Mouse (Mus musculus): Measurements from ENCODE around the gene B3gntl1.

Gene B3gntl1

GRCm38 (mm10) chr11:121672990-121673572 is at the start of gene B3gntl1:
TSS of gene B3gntl1 (minus strand) at chr11:121673153.
- DNase-seq (ENCODE audit: low read depth, low spot score), result peak; percentile 100

- no peak for DNase-seq (ENCODE audit: low read depth, low spot score)
These were observed 49.5 kb upstream of the B3gntl1 start for GRCm38 (mm10) chr11:121722434-121722833.

GRCm38 (mm10) chr11:121720752-121721151 is 47.8 kb upstream of the B3gntl1 start:
- DNase-seq (ENCODE audit: low read depth, low spot score), result no peak

- no peak for DNase-seq (ENCODE audit: low read depth, low spot score)
These were observed 44.8 kb upstream of the B3gntl1 start for GRCm38 (mm10) chr11:121717724-121718123.

- DNase-seq (ENCODE audit: low read depth, low spot score), result no peak
These were observed 42.0 kb upstream of the B3gntl1 start for GRCm38 (mm10) chr11:121714745-121715485.

- no peak for DNase-seq (ENCODE audit: low read depth, low spot score)
These were observed 40.6 kb upstream of the B3gntl1 start for GRCm38 (mm10) chr11:121713569-121713968.

- DNase-seq (ENCODE audit: low read depth, low spot score), result no peak
These were observed 40.0 kb upstream of the B3gntl1 start for GRCm38 (mm10) chr11:121712987-121713386.

- DNase-seq (ENCODE audit: low read depth, low spot score), result no peak
These were observed 37.3 kb upstream of the B3gntl1 start for GRCm38 (mm10) chr11:121710245-121710644.

- DNase-seq (ENCODE audit: low read depth, low spot score), result no peak
These were observed 36.3 kb upstream of the B3gntl1 start for GRCm38 (mm10) chr11:121709278-121709677.

GRCm38 (mm10) chr11:121706521-121707005 is 33.6 kb upstream of the B3gntl1 start:
- peak; percentile 55 for DNase-seq (ENCODE audit: low read depth, low spot score)

- DNase-seq (ENCODE audit: low read depth, low spot score), result no peak
These were observed 30.8 kb upstream of the B3gntl1 start for GRCm38 (mm10) chr11:121703619-121704215.

- DNase-seq (ENCODE audit: low read depth, low spot score), result no peak
These were observed 30.1 kb upstream of the B3gntl1 start for GRCm38 (mm10) chr11:121702895-121703618.

GRCm38 (mm10) chr11:121702111-121702894 is 29.4 kb upstream of the B3gntl1 start:
- DNase-seq (ENCODE audit: low read depth, low spot score), result peak; percentile 72

GRCm38 (mm10) chr11:121701244-121701643 is 28.3 kb upstream of the B3gntl1 start, which contains the start of gene Metrnl:
TSS of gene Metrnl (plus strand) at chr11:121701544.
- no peak for DNase-seq (ENCODE audit: low read depth, low spot score)

- DNase-seq (ENCODE audit: low read depth, low spot score), result no peak
These were observed 25.5 kb upstream of the B3gntl1 start for GRCm38 (mm10) chr11:121698381-121698955.

- DNase-seq (ENCODE audit: low read depth, low spot score), result no peak
These were observed 24.3 kb upstream of the B3gntl1 start for GRCm38 (mm10) chr11:121697271-121697670.

- no peak for DNase-seq (ENCODE audit: low read depth, low spot score)
These were observed 22.5 kb upstream of the B3gntl1 start for GRCm38 (mm10) chr11:121695304-121696064.

- DNase-seq (ENCODE audit: low read depth, low spot score), result no peak
These were observed 15.1 kb upstream of the B3gntl1 start for GRCm38 (mm10) chr11:121688024-121688423.

GRCm38 (mm10) chr11:121686674-121687073 is 13.7 kb upstream of the B3gntl1 start:
- DNase-seq (ENCODE audit: low read depth, low spot score), result no peak

- DNase-seq (ENCODE audit: low read depth, low spot score), result no peak
These were observed 13.1 kb upstream of the B3gntl1 start for GRCm38 (mm10) chr11:121686091-121686490.

Measured in forelimb bud, embryonic 11.5 days (tissue).